Mouse (Mus musculus) midbrain, embryonic 16.5 days (tissue): ENCODE data around the gene Taf15. TPM values are rescaled to one million over a fixed set of nuclear protein-coding genes. Genes with fewer than 3 reads are reported as not detected.

Experiments
- ATAC-seq: fragments of 200-750 bp; cut with Nextera tagmentation; 2 replicates; pipeline ENCODE4 v1.8.0; 2017; ENCODE audit warnings: moderate TSS enrichment
- H3K27ac ChIP-seq: fragments of 300-500 bp; sonication (generic); 2 replicates; pipeline ENCODE4 v1.5.1; 2014; ENCODE audit warnings: mild to moderate bottlenecking, low read length, mixed read lengths
- H3K27me3 ChIP-seq: fragments of 300-500 bp; sonication (generic); 2 replicates; pipeline ENCODE4 v1.6.1; 2014; ENCODE audit warnings: low read depth, low read length, mixed read lengths; ENCODE audit not compliant: control insufficient read depth, insufficient read depth
- H3K36me3 ChIP-seq: fragments of 300-500 bp; sonication (generic); 2 replicates; pipeline ENCODE4 v1.6.1; 2014; ENCODE audit warnings: mild to moderate bottlenecking, low read length, moderate library complexity, mixed read lengths; ENCODE audit not compliant: control insufficient read depth, insufficient read depth
- H3K4me1 ChIP-seq: fragments of 300-500 bp; sonication (generic); 2 replicates; pipeline ENCODE4 v1.6.1; 2014; ENCODE audit warnings: mild to moderate bottlenecking, low read length, mixed read lengths; ENCODE audit not compliant: control insufficient read depth, insufficient read depth
- H3K4me2 ChIP-seq: fragments of 300-500 bp; sonication (generic); 2 replicates; pipeline ENCODE4 v1.6.1; 2014; ENCODE audit warnings: mild to moderate bottlenecking, low read length, mixed read lengths
- H3K4me3 ChIP-seq: fragments of 300-500 bp; sonication (generic); 2 replicates; pipeline ENCODE4 v1.5.1; 2014; ENCODE audit warnings: low read depth, mild to moderate bottlenecking, low read length, moderate library complexity, mixed read lengths
- H3K9ac ChIP-seq: fragments of 300-500 bp; sonication (generic); 2 replicates; pipeline ENCODE4 v1.6.1; 2014; ENCODE audit warnings: low read depth, low read length, mixed read lengths
- H3K9me3 ChIP-seq: fragments of 300-500 bp; sonication (generic); replicated peaks from 2 replicates; pipeline ENCODE4 v1.6.1; 2014; ENCODE audit warnings: mild to moderate bottlenecking, low read length, mixed read lengths; ENCODE audit not compliant: control insufficient read depth, poor library complexity, severe bottlenecking
- WGBS: fragments of 180-500 bp; shearing (Covaris S2); extraction: QIAGEN DNeasy Blood & Tissue Kit; methylation state at CpG from one replicate; pipeline ENCODE4 v1.1.7; 2014; 5-methylcytosine and 5-hydroxymethylcytosine counted together
- polyA plus RNA-seq: library from polyadenylated mRNA; unstranded; fragments of >200 nt; fragmentation: Nextera tagmentation; extraction: Ambion mirVana; gene quantifications from 2 replicates; pipeline ENCODE4 v1.2.1, GENCODE M21; 2015

The Taf15 gene
- polyA plus RNA-seq, 1 experiment from 2014 or later, result 10.9 TPM

DNA sequence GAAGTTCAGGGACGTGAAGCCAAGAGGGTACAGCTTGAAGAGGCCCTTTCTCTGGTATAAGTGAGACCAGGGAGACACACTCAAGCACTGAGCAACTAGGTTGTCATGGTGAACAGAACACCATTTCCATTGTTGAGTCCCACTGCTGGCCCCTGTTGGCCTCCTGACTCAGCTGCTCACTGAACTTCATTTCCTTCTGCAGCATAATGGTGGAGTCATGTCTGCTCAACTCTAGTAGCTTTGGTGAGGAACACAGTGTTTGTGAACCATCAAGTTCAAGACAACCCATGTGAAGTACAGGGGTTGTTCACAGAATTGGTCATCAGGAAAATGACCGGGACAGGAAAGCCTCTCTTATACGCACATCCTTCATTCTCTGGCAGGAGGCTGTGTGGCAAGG lies 49.2 kb downstream of the Taf15 start, which contains the start of gene Heatr9:
Gene Heatr9, minus strand, starts transcription at position 101 of the 400 bp plus-strand sequence.
- 84% methylated on average over 3 of the region's 3 CpGs for WGBS
- Histone ChIP-seq H3K9ac (no peak within 1 kb of the TSS), H3K4me1 (no peaks in the 10 kb centered on the region), H3K36me3 (no peaks in the 10 kb centered on the region; the same call in 1 of the 2 replicates), H3K4me3 (no peak within 1 kb of the TSS), H3K27ac (no peak within 1 kb of the TSS), H3K27me3 (no peaks in the 10 kb centered on the region), H3K9me3 (no peaks in the 10 kb centered on the region), H3K4me2 (no peak within 1 kb of the TSS)
- ATAC-seq, result no peak

- 72% methylated on average over 12 of the region's 12 CpGs for WGBS
- Histone ChIP-seq H3K36me3 (no peaks in the 10 kb centered on the region; the same call in 1 of the 2 replicates), H3K4me3 (no peak overlapping the region), H3K9me3 (no peaks in the 10 kb centered on the region), H3K27ac (no peak overlapping the region), H3K4me1 (no peaks in the 10 kb centered on the region), H3K9ac (no peak overlapping the region), H3K27me3 (no peaks in the 10 kb centered on the region), H3K4me2 (no peak overlapping the region)
- no peak for ATAC-seq
These were observed 56.1 kb downstream of the Taf15 start for GRCm38 (mm10) chr11:83529024-83529423.

- Histone ChIP-seq H3K27me3 (no peaks in the 10 kb centered on the region), H3K4me2 (no peak within 1 kb of the TSS), H3K9ac (no peak within 1 kb of the TSS), H3K27ac (no peak within 1 kb of the TSS), H3K36me3 (no peaks in the 10 kb centered on the region; the same call in 1 of the 2 replicates), H3K9me3 (no peaks in the 10 kb centered on the region), H3K4me1 (no peaks in the 10 kb centered on the region), H3K4me3 (no peak within 1 kb of the TSS)
- WGBS, result 87% methylated on average over 5 of the region's 5 CpGs
- ATAC-seq, result no peak
These were observed 57.5 kb downstream of the Taf15 start, which contains the start of gene Ccl5 for GRCm38 (mm10) chr11:83530360-83530759. Gene Ccl5 (minus strand): TSS chr11:83530518.

DNA sequence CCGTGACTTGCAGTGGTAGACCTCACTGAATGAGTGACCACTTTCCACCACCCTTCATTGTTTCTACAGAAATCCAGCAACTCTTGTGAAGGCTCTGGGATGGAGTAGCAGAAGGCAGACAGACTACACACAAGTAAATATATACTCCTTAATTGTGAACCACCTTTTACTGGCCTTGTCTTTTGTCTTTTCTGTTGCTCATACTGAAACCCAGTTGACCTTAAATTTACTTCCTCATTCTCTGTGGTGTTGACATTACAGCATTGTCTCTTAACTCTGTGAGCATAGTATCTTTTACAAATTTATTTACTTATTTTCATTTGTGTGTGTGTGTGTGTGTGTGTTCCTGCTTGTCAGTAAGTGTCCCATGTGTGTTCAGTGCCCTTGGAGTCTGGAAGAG lies 60.3 kb downstream of the Taf15 start:
- Histone ChIP-seq H3K27me3 (no peaks in the 10 kb centered on the region), H3K4me2 (no peak overlapping the region), H3K9ac (no peak overlapping the region), H3K4me1 (no peaks in the 10 kb centered on the region), H3K36me3 (no peaks in the 10 kb centered on the region), H3K27ac (no peak overlapping the region), H3K9me3 (no peaks in the 10 kb centered on the region), H3K4me3 (no peak overlapping the region)
- no peak for ATAC-seq
- 89% methylated on average over 1 of the region's 1 CpGs for WGBS

DNA sequence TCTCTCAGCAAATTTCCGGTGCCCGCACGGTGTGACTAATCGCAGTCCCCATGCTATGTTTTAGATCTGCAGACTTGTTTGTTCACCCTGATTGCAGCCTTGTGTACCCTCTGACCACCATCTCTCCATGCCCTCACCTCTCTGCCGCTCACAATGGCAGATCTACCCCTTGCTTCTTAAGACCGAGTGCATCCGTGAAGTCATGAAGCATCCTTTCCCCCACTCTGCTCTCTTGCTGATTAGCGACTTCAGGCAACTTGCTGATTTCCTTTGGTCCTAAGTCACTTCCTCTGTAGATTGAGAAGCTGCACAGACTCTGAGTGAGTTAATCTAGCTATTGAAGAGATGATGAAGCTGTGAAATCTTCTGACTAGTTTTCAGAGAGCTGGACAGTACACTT lies 61.3 kb downstream of the Taf15 start:
- H3K36me3 ChIP-seq, result no peaks in the 10 kb centered on the region
- no peaks in the 10 kb centered on the region for H3K27me3 ChIP-seq
- no peak overlapping the region for H3K4me3 ChIP-seq
- no peaks in the 10 kb centered on the region for H3K4me1 ChIP-seq
- no peak overlapping the region for H3K9ac ChIP-seq
- H3K27ac ChIP-seq, result no peak overlapping the region
- no peaks in the 10 kb centered on the region for H3K9me3 ChIP-seq
- no peak for ATAC-seq
- H3K4me2 ChIP-seq, result no peak overlapping the region
- 83% methylated on average over 8 of the region's 8 CpGs for WGBS

GRCm38 (mm10) chr11:83534609-83535423 lies 61.9 kb downstream of the Taf15 start:
- H3K9me3 ChIP-seq, result no peaks in the 10 kb centered on the region
- no peak for ATAC-seq
- H3K36me3 ChIP-seq, result no peaks in the 10 kb centered on the region
- no peak overlapping the region for H3K9ac ChIP-seq
- 55% methylated on average over 13 of the region's 13 CpGs for WGBS
- no peaks in the 10 kb centered on the region for H3K4me1 ChIP-seq
- H3K4me2 ChIP-seq, result peak overlapping the region; percentile 19; the same call in 1 of the 2 replicates
- H3K27me3 ChIP-seq, result no peaks in the 10 kb centered on the region
- H3K4me3 ChIP-seq, result no peak overlapping the region
- H3K27ac ChIP-seq, result no peak overlapping the region

- Histone ChIP-seq H3K27ac (no peak overlapping the region), H3K9me3 (no peaks in the 10 kb centered on the region), H3K9ac (no peak overlapping the region), H3K36me3 (no peaks in the 10 kb centered on the region), H3K4me3 (no peak overlapping the region), H3K4me2 (no peak overlapping the region), H3K4me1 (no peaks in the 10 kb centered on the region), H3K27me3 (no peaks in the 10 kb centered on the region)
- no peak for ATAC-seq
- WGBS, result 86% methylated on average over 3 of the region's 3 CpGs
These were observed 63.9 kb downstream of the Taf15 start for GRCm38 (mm10) chr11:83536831-83537230.

- H3K27me3 ChIP-seq, result no peaks in the 10 kb centered on the region
- no peaks in the 10 kb centered on the region for H3K36me3 ChIP-seq
- ATAC-seq, result no peak
- no peak overlapping the region for H3K9ac ChIP-seq
- H3K4me2 ChIP-seq, result no peak overlapping the region
- no peaks in the 10 kb centered on the region for H3K9me3 ChIP-seq
- H3K4me1 ChIP-seq, result no peaks in the 10 kb centered on the region
- H3K4me3 ChIP-seq, result no peak overlapping the region
- H3K27ac ChIP-seq, result no peak overlapping the region
- WGBS, result 95% methylated on average over 3 of the region's 3 CpGs
These were observed 65.9 kb downstream of the Taf15 start for GRCm38 (mm10) chr11:83538705-83539314.

- Histone ChIP-seq H3K4me3 (no peak overlapping the region), H3K4me2 (no peak overlapping the region), H3K4me1 (no peaks in the 10 kb centered on the region), H3K9me3 (no peaks in the 10 kb centered on the region), H3K27ac (no peak overlapping the region), H3K36me3 (no peaks in the 10 kb centered on the region), H3K27me3 (no peaks in the 10 kb centered on the region), H3K9ac (no peak overlapping the region)
- no peak for ATAC-seq
- 78% methylated on average over 2 of the region's 2 CpGs for WGBS
These were observed 68.0 kb downstream of the Taf15 start for GRCm38 (mm10) chr11:83540931-83541330.
